8 mouse cellular contexts compared by ENCODE assay signal in the genomic region with DNA sequence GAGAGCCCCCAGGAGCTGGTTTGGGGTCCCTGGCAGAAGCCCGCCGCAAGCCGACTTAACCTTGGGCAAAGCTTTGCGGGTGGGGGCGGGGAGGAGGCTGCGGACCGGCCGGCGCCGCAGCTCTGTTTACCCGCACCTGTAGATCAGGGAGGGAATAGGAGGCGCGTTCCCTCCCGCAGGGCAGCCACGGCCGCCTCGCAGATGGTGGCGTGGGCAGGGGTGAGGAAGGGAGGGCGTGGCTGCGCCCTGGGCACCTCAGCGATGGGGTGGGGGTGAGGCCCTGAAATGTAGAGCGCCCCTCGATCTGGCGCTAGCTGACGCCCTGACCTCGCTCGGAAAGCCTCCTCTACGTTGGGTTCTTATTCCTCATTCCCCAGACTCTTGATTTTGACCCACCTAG. TPM values are rescaled to one million over a fixed set of nuclear protein-coding genes. Genes with fewer than 3 reads are reported as not detected.
A peak's percentile ranks its signal among the peaks of the same experiment; 100 is the strongest.
DNase-seq lines count a peak whose midpoint lies in the region; ATAC-seq lines count a peak whose summit lies in the region.

No protein-coding gene starts in this region.

- peaks cover 42% of the 10 kb centered on the region for H3K27me3 ChIP-seq in embryonic facial prominence, embryonic 15.5 days
- peaks cover 32% of the 10 kb centered on the region for H3K27me3 ChIP-seq in intestine, embryonic 15.5 days (replicated peaks)
- H3K27me3 ChIP-seq in midbrain, embryonic 15.5 days (replicated peaks) = no peaks in the 10 kb centered on the region

- H3K9me3 ChIP-seq in embryonic facial prominence, embryonic 15.5 days (replicated peaks) = no peaks in the 10 kb centered on the region
- H3K9me3 ChIP-seq in intestine, embryonic 15.5 days = no peaks in the 10 kb centered on the region
- H3K9me3 ChIP-seq in midbrain, embryonic 15.5 days = no peaks in the 10 kb centered on the region

- no peak overlapping the region for H3K27ac ChIP-seq in embryonic facial prominence, embryonic 15.5 days (replicated peaks)
- H3K27ac ChIP-seq in intestine, embryonic 15.5 days = no peak overlapping the region
- peak overlapping the region; percentile 96 for H3K27ac ChIP-seq in midbrain, embryonic 15.5 days

- peak overlapping the region; percentile 53 for H3K9ac ChIP-seq in embryonic facial prominence, embryonic 15.5 days
- peak overlapping the region; percentile 62 for H3K9ac ChIP-seq in intestine, embryonic 15.5 days
- peak overlapping the region; percentile 96 for H3K9ac ChIP-seq in midbrain, embryonic 15.5 days

- DNase-seq in kidney, postnatal 4 days = peak; percentile 25 to 31
- no peak for DNase-seq in kidney, adult 11 months
- peak; percentile 29 for DNase-seq in adrenal gland, postnatal 25 days
- no peak for DNase-seq in ovary, postnatal 14 days (ENCODE audit: low spot score)
- no peak for DNase-seq in urinary bladder, postnatal 36 days (ENCODE audit: low spot score in 2 of 2)

- no peaks in the 10 kb centered on the region for H3K36me3 ChIP-seq in embryonic facial prominence, embryonic 15.5 days
- no peaks in the 10 kb centered on the region for H3K36me3 ChIP-seq in intestine, embryonic 15.5 days
- H3K36me3 ChIP-seq in midbrain, embryonic 15.5 days (replicated peaks) = no peaks in the 10 kb centered on the region

- H3K4me3 ChIP-seq in embryonic facial prominence, embryonic 15.5 days (replicated peaks) = peak overlapping the region; percentile 61
- peak overlapping the region; percentile 56 for H3K4me3 ChIP-seq in intestine, embryonic 15.5 days (replicated peaks)
- H3K4me3 ChIP-seq in midbrain, embryonic 15.5 days = peak overlapping the region; percentile 91

- peak overlapping the region; percentile 99 for H3K4me2 ChIP-seq in embryonic facial prominence, embryonic 15.5 days (replicated peaks)
- H3K4me2 ChIP-seq in intestine, embryonic 15.5 days (replicated peaks) = peak overlapping the region; percentile 100
- peak overlapping the region; percentile 67 for H3K4me2 ChIP-seq in midbrain, embryonic 15.5 days

- ATAC-seq in embryonic facial prominence, embryonic 15.5 days (ENCODE audit: insufficient number of reproducible peaks, low FRiP score, low TSS enrichment, low read depth) = no peak
- 0 out of 2 replicates have a peak, but pooled peaks have one; percentile 1 for ATAC-seq in intestine, embryonic 15.5 days
- no peak for ATAC-seq in midbrain, embryonic 15.5 days (replicated peaks)

- H3K4me1 ChIP-seq in embryonic facial prominence, embryonic 15.5 days = peaks cover 25% of the 10 kb centered on the region
- peaks cover 13% of the 10 kb centered on the region for H3K4me1 ChIP-seq in intestine, embryonic 15.5 days (replicated peaks)
- H3K4me1 ChIP-seq in midbrain, embryonic 15.5 days = peaks cover 42% of the 10 kb centered on the region

- WGBS in embryonic facial prominence, embryonic 15.5 days = 2% methylated on average over 28 of the region's 28 CpGs
- WGBS in intestine, embryonic 15.5 days = 4% methylated on average over 28 of the region's 28 CpGs
- WGBS in midbrain, embryonic 15.5 days = 1% methylated on average over 26 of the region's 28 CpGs

RNA-seq across cellular contexts. Expression of gene Spock2, which starts 1.4 kb away (rescaled TPM):
- 27.3 and 35.2 TPM in 2 replicates for total RNA-seq in adrenal gland, postnatal 25 days (2021)
- 11.9 and 12.2 TPM in 2 replicates for polyA plus RNA-seq in embryonic facial prominence, embryonic 15.5 days (2015; fragmentation: Nextera tagmentation; extraction: Ambion mirVana)
- polyA plus RNA-seq in intestine, embryonic 15.5 days (2015; fragmentation: Nextera tagmentation; extraction: Ambion mirVana) = 3.7 and 4.2 TPM in 2 replicates
- 106 and 113 TPM in 2 replicates for polyA plus RNA-seq in midbrain, embryonic 15.5 days (2015; fragmentation: Nextera tagmentation; extraction: Ambion mirVana)

Comparison
In these comparisons a context has a peak if more than half of its experiments do, and no peak if none do; other contexts are left out.
1. DNase-seq: peak in kidney, postnatal 4 days (2 of 2) and adrenal gland, postnatal 25 days (single experiment); none in kidney, adult 11 months (single experiment), ovary, postnatal 14 days (single experiment) and urinary bladder, postnatal 36 days (0 of 2).
2. Peak in every context shown above with its lines, with median percentiles within 50 percentile points of each other: H3K4me2 ChIP-seq, H3K4me3 ChIP-seq and H3K9ac ChIP-seq.